Mouse (Mus musculus) B cell, adult 2 months (primary cell): ENCODE measurements around the gene Stoml2.
A peak's percentile ranks its signal among the peaks of the same experiment; 100 is the strongest.
"Not testable (repeated sequence)": the region's sequence is repeated elsewhere in the genome, so short reads cannot be mapped to it uniquely, and the experiment has no call there.

Experiments used
- DNase-seq, 2 experiments: peaks; one replicate each; pipeline ENCODE4 v3.0.0; 2022

Stoml2 gene

GRCm38 (mm10) chr4:43001272-43001671 lies 30.2 kb downstream of the Stoml2 start:
- DNase-seq, result no peak

GRCm38 (mm10) chr4:43000141-43000986 lies 31.1 kb downstream of the Stoml2 start, which contains the start of gene Vcp:
Gene Vcp, minus strand, starts transcription at chr4:43000507.
- DNase-seq, result peak; percentile 96 to 97

- peak; percentile 70 to 73 for DNase-seq
Measured at GRCm38 (mm10) chr4:42999451-43000140, 31.9 kb downstream of the Stoml2 start.

- no peak for DNase-seq
Measured at GRCm38 (mm10) chr4:42998022-42998421, 33.5 kb downstream of the Stoml2 start.

- DNase-seq, result peak in 1 of 2 experiments; percentile 11
Measured at GRCm38 (mm10) chr4:42988296-42988695, 43.2 kb downstream of the Stoml2 start.

GRCm38 (mm10) chr4:42980467-42980866 lies 51.0 kb downstream of the Stoml2 start:
- not testable (repeated sequence) for DNase-seq

GRCm38 (mm10) chr4:42978062-42978461 lies 53.4 kb downstream of the Stoml2 start:
- DNase-seq, result no peak
